Mouse (Mus musculus): ENCODE data around the gene Chchd3.

DNA sequence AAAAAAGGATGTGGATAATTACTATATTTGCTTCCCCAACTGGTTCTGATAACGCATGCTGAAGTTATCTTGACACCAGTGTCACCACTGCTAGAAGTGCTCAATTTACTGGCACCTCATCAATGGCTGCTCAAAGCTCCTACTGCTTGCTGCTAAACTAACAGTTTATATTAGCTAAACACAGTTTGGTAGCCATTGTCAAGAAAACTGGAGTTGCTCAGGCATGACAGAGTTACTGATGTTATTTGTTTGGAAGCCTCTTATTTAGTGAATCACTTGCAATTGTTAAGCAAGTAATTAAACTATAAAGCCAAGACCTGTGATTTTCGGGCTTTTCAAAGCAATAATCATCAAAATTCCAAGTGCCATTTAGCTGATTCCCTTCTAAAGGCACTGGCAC, 123.7 kb downstream of the Chchd3 start:
- TF ChIP-seq CTCF (IDR thresholded peaks at IDR 0.05) = no peak
- no peak for TF ChIP-seq EP300 (IDR thresholded peaks at IDR 0.05)
